Mouse (Mus musculus): ENCODE measurements at regions not wholly inside any gene's neighbourhood (a gene's known extent, or its start where the extent isn't known, plus 50 kb on each side); places are given as distances from the start of the nearest gene placed in this dataset.

DNA sequence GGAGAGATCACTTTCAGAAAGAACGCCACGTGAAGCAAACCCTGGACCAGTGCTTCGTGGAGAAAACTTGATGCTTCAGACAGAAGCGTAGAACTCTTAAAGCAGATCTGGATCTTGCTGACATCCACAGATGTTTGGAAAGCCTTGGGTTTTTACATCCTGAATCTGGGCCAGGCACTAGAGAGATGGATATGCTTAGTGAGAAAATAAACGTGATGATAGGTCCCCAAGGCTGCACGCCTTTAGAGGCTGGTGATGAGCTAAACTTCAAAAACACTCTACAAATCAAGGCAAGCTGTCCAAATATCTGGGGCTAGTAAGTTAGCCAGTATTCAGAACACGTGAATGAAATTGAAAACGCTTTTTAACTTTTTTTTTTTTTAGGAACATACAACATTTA is 236.7 kb downstream of the Cog6 start:
- TF ChIP-seq CTCF (IDR thresholded peaks at IDR 0.05; ENCODE audit: borderline replicate concordance, insufficient read depth, low read depth, low read length), result no peak
- TF ChIP-seq POLR2A (IDR thresholded peaks at IDR 0.05; ENCODE audit: borderline replicate concordance, insufficient read depth, low read length), result no peak

Measured in cerebellum, adult 2 months (tissue).